Mouse (Mus musculus) gastrocnemius, postnatal 10 days (tissue): ENCODE measurements around the gene Lum. TPM values are rescaled to one million over a fixed set of nuclear protein-coding genes. Genes with fewer than 3 reads are reported as not detected.

Source experiments
- DNase-seq: peaks from one replicate; pipeline ENCODE4 v3.0.0; 2021; ENCODE audit warnings: mixed read lengths
- long read RNA-seq, 2 experiments: library from polyadenylated mRNA; stranded (forward); transcript quantifications; one replicate each; pipeline ENCODE4 v2.0.0; 2021
- total RNA-seq, 2 experiments: library from RNA; stranded (reverse); gene quantifications; 2 replicates each; pipeline ENCODE4 v1.2.3; 2021

Gene Lum
- 10 to 100 TPM; 71.2 to 92.0 TPM for total RNA-seq
- long read RNA-seq, experiment 1, transcript Lum-201 (3 exons, 2,448 nt), result major isoform, 142 of 142 reads
- long read RNA-seq, experiment 1, partial matches to known transcripts, result 0 of 142 reads
- long read RNA-seq, experiment 1, other reads (novel, unspliced or antisense), result 0 of 142 reads
- long read RNA-seq, experiment 2, transcript Lum-201 (3 exons, 2,448 nt), result major isoform, 135 of 141 reads
- long read RNA-seq, experiment 2, partial matches to known transcripts, result 4 of 141 reads
- long read RNA-seq, experiment 2, other reads (novel, unspliced or antisense), result 2 of 141 reads

DNA sequence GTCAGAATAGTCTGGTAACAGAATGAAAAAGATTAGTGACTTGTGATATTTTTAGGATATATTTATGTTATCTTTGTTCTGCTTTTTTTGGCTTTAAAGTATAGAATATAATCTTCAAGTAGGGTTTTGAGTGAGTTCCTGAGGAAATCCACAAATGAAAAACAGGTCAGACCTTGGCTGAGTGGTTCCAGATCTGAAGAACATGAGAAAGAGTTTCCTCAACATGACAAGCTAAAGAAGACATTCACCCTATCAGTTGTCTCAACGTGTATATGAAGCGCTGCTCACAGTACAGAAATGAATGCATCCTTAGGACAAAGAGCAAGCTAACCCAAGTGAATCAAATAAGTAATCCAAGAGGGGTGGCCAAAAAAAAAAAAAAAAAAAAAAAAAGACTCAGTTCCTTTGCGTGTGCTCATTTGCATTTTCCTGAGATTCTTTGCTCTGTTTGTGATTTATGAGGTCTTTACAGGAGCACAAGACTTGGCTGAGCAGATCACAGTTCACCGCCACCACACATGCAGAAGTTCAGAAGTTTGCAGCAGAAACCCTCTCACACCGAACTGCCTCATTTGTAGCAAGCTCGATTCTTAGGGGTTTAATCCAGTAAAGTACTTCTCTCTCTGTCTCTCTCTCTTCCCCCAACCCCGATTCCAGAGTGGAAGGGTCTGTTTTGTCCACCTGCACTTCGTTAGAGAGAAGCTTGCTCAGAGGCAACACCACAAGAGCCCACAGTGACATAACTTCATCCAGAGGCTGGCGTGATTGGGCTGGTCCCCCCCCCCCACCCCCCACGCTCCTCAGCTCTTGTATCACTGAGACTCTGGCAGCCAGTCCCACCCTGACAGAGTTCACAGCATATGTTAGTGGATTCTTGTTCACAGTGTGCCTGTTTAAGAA lies at the start of gene Lum:
Gene Lum, plus strand, starts transcription at position 172 of the 900 bp plus-strand sequence.
- DNase-seq, result peak; percentile 7

DNA sequence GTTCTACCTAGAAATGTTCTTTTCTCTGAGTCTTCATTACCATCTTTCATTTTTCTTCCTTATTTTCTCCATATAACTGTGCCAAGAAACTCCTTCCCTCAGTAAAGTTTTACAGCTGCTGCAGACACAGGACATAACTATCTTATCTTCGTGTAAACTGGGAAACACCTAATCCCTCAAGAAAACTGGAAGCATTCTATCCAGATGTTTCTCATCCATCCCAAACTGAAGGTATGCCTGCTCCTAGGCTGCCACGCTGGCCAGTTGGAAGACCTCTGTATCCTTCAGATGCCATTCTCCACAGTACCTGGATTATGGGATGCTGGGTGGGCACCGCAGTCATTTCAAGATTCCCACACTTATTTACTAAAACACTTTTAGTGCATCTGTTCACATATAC lies 41.6 kb upstream of the Lum start:
- no peak for DNase-seq

DNA sequence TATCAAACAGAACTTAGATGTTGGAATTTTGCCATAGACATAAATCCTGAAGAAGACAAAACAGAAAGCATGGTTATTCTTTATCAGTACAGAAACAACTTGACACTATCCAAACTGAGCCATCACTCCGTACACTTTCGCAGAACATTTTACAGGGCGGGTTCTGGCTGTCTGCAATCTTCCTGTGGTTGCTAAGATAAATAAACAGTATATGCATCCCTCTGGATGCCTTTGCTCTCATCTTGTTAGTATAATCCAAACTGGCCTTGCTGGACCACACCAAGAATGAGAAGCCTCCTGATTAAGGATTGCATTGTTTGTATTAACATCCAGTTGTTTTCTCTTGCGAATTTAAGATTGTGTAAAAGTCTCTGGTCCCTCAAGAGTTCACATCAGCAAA lies 29.2 kb upstream of the Lum start:
- DNase-seq, result no peak

DNA sequence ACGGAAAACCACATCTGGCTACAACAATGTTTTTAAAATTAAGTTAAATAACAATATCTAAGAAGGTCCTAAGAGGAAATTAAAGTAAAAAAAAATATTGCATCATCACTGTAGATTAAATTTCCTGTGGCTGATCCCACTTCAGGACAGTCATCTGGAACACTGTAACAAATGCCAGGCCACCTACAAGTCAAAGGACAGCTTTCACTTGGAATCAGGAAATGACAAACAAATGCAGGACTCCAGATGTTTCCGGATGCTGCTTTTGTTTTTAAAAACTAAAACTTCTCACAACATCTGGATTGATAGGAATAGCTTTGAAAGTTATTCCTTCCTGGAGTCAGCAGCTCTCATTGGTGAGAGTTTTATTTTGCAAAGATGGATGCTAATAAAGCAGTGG lies 28.0 kb upstream of the Lum start:
- DNase-seq, result no peak

DNA sequence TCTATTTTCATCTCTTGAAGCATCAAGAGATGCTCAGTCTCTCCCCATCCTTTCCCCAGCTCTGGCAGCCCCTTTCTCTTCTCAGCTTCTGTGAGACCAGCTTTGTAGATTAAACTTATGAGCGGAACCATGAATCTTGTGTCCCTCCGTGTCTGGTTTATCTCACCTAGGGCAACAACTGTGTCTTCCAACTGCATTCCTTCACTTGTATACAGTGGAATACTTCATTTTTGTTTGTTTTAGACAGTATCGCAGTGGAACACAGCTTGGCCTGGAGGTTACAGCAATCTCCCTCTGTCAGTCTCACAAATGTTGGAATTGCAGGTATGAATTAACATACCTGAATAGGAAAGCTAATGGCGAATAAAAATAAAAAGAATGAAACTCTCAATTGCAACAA lies 26.7 kb upstream of the Lum start:
- DNase-seq, result no peak

DNA sequence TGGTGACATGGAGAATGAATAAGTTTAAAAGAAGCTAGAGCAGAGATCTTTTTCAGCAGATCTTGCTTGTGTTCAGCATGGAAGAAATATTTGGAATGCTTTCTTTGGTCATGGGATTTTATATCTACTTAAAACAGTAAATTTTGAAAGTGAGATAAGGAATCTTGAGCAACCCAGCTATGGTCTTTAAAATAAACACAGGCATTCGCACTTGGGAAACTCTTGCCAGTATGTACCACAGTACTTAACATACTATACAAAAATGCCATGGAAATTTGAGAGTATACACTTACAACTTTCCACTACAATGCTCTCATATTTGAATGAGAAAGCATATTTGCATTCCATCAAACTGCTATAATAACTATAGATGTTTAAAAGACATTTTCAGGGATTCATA lies 17.2 kb upstream of the Lum start:
- DNase-seq, result no peak

DNA sequence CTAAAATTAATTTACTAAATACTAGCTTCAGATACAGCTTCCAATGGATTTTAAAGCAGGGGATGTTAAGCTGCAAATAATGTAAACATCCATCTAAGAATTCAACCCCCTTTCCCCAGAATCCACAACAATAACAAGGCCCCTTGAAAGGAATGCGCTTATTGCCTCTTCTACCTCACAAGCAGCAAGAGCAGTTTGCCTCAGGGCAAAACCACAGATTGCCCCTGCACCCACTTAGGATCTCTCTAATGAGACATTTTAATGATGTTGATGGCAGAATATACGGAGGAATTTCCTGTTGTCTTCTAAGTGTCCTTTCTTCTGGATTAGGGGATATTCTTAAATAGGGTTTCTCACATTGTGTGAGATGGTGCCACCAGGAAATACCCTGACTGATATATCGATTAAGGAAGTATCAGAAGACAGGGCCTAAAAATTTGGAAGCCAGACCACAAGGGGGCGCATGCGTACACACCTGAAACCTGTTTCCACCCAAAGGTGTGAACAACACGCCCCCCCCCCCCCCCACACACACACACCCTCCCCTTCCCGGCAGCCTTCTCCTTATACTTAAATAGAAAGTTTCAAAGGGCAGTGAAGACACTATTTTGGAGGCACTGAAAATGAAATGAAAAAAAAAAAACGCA lies 2.7 kb downstream of the Lum start:
- DNase-seq, result no peak

DNA sequence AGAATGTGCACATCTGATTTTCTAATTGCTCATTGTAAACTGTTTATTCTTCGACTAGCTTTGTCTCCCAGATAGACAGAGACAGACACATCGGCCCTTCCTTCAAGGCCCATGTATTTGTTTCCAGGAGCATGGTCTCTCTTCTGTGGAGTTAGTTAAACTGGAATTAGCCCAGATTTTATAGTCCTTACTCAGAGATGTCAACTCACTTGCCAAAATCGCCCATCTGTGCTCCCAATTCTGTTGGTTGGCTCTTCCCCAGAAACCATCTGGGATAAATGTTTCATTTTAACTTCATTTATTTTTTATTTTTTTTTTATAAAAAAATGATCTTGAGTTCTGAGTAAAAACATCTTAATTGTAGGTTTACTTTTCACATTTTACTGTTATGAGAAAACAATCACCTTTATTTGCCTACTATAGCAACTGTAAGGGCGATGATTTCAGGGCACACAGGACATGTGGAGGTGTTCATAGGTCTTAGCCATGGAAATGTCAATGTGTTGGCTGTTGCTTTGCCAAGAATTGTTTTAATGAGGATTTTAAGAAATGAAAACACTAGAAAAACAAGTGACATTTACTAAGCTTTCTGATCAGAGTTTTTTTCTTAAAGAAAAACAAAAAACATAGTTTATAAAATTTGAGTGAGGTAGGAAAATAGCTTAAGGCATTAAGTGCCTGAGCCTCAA lies 17.8 kb downstream of the Lum start:
- DNase-seq, result no peak

DNA sequence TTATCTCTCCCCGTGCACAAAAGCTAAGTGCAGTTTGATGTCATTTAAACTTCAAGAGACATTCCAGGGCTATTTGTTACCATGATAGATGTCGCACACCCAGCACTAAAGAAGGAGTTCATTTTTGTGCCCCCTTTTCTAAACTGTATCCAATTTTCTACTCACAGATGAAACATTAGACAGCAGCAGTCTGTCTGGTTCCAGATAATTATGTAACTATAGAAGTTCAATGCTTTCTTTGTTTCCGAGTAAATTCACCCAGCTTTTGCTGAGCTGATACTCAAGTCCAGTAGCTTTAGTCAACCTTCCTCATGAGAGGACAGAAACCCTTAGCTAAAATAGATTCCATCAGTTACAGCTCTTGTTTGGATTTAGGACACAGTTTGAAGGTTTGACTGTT lies 19.2 kb downstream of the Lum start:
- DNase-seq, result no peak

DNA sequence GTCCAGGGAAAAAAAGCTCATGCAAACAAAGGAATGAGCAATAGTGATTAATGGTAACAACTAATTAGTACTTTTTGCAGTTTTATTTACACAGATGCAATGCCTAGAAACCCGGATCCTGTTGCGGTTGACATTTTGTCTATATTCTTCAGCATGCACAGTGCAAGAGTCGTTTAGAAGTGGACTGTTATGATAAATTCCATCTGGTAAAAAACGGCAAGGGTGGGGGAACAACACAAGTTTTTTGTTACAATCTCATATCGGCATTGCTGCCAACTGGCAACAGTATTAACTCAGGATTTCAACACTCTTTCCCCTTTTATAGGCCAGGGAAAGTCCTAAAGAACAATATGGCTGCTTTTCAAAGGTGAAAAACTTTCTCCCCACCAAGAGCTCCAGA lies 22.2 kb downstream of the Lum start:
- DNase-seq, result peak; percentile 12

DNA sequence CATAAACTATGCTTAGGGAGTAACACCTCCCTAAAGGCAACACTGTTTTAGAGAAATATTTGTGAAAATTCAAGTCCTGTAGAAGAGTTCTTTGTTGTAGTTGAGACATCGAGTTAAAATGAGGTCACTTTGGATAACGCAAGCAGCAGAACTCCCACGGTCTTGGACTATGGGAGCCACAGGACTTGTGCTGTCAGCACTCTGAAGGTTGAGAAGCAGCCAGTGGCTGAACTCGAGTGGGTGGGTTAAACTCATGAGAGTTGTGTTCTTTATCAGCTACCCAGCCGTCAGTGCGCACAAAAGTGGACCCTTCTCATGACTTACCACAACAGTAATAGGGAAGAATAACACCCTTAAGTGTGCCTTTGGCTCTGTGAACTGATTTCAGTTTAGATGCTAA lies 24.6 kb downstream of the Lum start:
- no peak for DNase-seq

DNA sequence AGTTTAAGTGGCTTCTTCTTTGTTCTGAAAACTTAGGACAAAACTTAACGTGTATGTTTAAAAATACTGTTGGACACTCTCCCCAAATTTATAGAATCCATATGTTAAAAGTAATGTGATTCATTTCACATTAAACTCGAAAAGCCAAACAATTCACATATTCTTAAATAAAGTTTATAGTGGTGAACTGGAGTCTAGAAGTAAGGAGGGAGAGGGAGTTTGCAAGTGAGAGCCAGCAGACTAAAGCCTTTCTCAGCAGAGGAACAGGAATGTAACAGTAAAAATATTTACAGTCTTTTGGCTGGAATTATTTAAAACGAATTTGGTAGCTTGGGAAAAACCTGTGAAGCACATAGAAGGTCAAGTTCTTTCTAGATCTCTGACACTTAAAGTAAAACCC lies 26.1 kb downstream of the Lum start:
- no peak for DNase-seq

DNA sequence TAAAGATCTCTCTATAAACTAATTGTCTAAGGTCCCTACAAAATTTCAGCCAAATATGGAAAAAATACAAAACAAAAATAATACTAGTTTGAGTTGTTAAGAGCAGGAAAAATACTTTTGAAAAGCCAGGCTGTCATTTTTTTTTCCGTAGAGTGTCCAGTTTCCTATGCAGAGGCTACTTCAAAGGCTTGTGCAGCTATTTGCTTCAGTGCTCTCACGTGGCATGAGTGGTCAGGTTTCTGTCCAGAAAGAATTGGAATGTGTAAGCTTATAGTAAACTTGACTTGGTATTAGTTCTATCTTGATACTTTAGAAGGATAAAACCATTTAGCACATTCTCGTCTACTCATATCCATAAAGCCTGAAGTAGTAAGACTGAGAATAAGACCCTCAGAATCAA lies 26.8 kb downstream of the Lum start:
- no peak for DNase-seq

DNA sequence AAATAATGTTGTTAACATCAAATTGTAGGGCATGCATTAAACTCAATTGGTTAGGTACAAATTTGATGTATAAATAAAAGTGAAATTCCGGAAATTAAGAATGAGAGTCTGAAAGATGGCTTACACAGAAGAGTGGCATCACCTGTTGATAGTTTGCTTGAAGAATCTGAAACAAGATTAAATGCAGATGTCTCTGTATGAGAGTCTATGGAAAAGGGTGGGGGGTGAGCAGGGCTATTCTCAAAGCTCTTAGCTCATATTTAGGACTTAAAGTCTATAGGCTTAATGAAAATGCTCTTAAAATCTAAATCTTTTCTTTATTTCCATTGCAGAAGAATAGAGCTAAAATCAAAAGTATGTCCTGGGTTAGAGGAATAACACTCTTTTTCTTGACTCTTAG lies 30.8 kb downstream of the Lum start:
- DNase-seq, result no peak

DNA sequence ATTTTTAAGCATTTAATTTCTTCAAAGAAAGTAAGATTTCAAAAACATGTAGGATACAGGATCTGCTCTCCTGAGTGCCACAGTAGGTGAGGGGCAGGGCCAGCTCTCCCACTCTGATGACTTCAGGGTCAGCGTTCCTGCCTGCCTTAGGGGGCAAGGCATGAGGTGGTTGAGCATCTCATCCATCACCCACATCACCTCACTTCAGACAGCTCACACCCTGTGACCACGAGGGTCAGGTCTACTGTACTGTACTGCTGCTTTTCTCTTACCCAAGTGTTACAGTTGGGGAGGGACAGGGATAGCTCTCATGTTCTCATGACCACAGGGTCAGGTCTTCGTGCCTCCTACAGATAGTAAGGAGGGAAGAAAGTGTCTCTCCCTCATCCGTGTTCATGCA lies 36.8 kb downstream of the Lum start:
- no peak for DNase-seq

DNA sequence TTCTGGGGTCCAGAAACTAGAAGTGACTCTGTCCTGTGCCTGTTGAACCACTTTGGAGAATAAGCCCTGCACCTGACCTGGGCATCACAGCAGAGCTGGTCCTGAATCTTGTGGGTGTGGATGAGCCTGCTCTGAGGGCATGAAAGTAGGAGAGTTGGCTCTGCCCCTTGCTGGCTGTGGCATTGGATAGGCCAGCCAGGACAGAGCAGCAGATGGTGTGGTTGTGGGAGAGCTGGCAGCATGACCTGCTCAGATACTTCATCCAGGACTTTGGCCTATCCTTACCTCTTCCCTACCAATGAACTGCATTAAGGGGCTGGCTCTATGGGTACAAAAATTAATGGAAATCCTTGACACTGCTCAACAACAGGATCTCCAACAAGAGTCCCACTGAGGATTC lies 38.3 kb downstream of the Lum start:
- no peak for DNase-seq

DNA sequence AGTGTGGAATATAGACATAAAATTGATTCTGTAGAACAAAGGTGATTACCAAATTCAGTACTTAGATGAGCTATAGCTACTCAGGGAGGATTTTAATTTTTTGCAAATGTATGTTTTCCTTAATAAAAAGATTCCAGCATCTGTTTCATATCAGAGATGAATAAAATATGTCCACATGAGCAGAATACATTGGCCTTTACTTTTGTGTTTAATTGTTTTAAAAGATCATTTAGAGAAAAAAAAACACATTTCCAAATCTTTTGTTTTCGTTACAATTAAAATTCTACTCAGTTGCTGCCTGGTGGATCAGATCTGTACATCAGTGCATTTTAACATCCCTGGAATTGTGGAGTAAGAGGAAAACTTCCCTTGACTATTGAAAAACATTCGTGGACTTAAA lies 41.7 kb downstream of the Lum start, which contains the start of gene Kera:
Gene Kera, plus strand, starts transcription at position 301 of the 400 bp plus-strand sequence.
- DNase-seq, result no peak

Other genes with a start within 250 kb of the Lum start
- 100 to 1,000 TPM; 546 to 577 TPM for gene Dcn, start 85.5 kb upstream of the Lum start, total RNA-seq
- 10 to 100 TPM; 64.0 to 76.7 TPM for gene Kera, start 41.8 kb downstream of the Lum start, total RNA-seq
- gene Epyc, start 78.9 kb downstream of the Lum start, total RNA-seq, result under 1 TPM; 0.38 TPM
- not detected for gene Ccer1, start 127.9 kb downstream of the Lum start, total RNA-seq
- gene C030005K15Rik, start 161.6 kb downstream of the Lum start, total RNA-seq, result not detected